Mouse (Mus musculus) adrenal gland, adult 2 months (tissue): ENCODE measurements around the gene Exoc6b. TPM values are rescaled to one million over a fixed set of nuclear protein-coding genes. Genes with fewer than 3 reads are reported as not detected.
A peak's percentile ranks its signal among the peaks of the same experiment; 100 is the strongest.
"Not testable (repeated sequence)": the region's sequence is repeated elsewhere in the genome, so short reads cannot be mapped to it uniquely, and the experiment has no call there.

Experiments
- DNase-seq: peaks from one replicate; pipeline ENCODE4 v3.0.0; 2021
- polyA plus RNA-seq: library from polyadenylated mRNA; depleted of rRNA; stranded (reverse); fragments of >200 nt; gene quantifications from 2 replicates; pipeline ENCODE4 v1.2.3, GENCODE M21; 2012
- total RNA-seq, 2 experiments: library from RNA; stranded (reverse); gene quantifications; 2 replicates each; pipeline ENCODE4 v1.2.3; 2021

Exoc6b gene
- total and polyA plus RNA-seq, 3 experiments, result 7.4 to 45.1 (median 42.8) TPM

- peak; percentile 13 for DNase-seq
Observed at GRCm38 (mm10) chr6:84631588-84631987, 437.7 kb downstream of the Exoc6b start.

DNA sequence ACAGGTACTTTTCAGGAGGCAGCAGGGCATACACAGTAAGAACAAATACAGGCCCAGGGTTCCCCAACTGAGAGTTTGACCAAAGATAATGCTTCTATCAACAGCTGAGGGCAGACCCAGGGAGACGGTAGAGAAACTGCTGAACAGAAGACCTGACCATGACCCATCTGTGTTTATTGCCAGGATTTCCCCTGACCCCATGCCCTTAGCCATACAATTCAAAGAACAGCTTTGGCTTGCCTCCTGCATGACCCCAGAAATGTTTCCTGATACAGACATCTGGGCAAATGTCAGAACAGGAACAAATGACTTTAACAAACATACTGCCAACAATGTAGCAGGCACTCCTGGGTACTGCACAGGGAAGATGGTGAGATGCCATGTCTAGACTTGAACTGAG lies 439.0 kb downstream of the Exoc6b start:
- DNase-seq, result peak; percentile 63

DNA sequence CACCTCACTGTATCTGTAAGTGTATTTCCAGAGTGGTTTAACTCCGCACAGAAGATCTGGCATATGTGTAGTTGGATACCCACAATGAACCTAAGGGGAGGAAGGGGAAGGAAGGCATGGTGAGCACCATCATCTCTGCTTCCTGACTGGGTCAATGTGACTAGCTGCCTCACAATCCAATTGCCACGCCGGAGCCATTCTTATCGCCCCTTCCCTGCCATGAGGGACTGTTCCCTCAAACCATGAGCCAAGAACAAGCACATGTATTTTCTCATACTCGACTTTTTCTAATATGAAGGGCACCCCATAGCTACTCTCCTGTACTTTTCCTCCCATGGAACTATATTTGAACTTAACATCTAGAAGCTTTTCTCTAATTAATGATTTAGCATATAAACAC lies 440.5 kb downstream of the Exoc6b start:
- DNase-seq, result no peak

- no peak for DNase-seq
Observed at GRCm38 (mm10) chr6:84626398-84626797, 442.9 kb downstream of the Exoc6b start.

GRCm38 (mm10) chr6:84619166-84619565 lies 450.1 kb downstream of the Exoc6b start:
- DNase-seq, result no peak

DNA sequence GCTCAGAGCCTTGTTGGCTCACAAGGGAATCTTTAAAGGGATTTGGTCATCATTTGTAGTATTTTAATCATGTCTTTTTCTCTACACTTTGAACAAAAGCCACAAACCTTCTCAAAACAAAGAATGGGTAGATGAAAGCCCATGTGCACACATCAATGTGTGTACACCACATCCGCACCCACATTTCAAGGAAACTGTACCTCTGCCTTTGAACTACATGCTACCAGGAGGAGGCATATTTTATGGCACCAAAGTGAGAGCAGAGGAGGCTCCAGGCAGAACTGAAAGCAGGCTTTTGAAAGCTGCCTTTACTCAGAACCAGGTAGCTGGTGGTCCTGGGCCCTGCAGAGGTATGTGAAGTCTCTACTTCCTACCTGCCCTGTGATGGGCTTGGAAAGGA lies 452.3 kb downstream of the Exoc6b start:
- DNase-seq, result no peak

GRCm38 (mm10) chr6:84616586-84616985 lies 452.7 kb downstream of the Exoc6b start:
- DNase-seq, result no peak

GRCm38 (mm10) chr6:84613561-84613960 lies 455.8 kb downstream of the Exoc6b start:
- DNase-seq, result no peak

GRCm38 (mm10) chr6:84601136-84601889 lies 468.0 kb downstream of the Exoc6b start:
- no peak for DNase-seq

GRCm38 (mm10) chr6:84599296-84599695 lies 470.0 kb downstream of the Exoc6b start:
- not testable (repeated sequence) for DNase-seq

DNA sequence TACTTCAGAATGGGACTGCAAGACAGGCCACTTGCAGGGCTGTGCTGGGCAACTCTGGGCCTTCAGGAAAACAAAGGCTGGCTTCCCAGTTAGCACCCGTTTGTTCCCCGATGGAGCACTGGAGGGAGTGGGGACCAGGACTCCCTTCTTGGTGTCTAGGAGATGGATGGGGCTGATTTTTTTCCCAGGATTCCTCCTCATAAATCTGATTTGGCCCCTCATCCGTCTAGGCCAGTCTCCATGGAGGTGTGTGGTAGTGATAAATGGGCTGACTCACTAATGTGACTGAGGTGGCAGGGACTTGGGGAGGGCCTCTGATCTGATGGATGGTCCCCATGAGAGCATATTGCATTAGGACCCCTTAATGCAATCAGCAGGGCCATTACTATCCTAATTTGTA lies 470.6 kb downstream of the Exoc6b start:
- DNase-seq, result no peak

DNA sequence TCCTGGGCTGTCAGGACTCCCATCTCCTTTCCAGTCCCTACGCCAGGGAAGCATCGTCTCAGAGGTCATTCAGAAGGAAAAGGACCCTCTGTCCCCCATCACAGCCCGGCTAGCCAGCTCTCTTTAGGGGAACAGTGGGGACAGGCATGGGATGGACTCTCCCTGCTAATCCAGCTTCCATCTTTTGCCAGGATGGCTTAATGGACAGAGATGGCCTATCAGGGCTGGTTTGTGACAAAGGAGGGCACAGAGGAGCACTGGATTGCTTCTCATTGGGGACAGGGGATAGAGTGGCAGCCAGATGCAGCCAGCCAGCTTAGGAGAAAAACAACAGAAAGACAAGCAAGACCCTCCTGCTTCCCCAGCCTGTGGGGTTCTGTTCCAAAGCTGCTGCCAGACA lies 474.7 kb downstream of the Exoc6b start:
- no peak for DNase-seq

GRCm38 (mm10) chr6:84593693-84594092 lies 475.6 kb downstream of the Exoc6b start, which contains the start of gene Cyp26b1:
TSS of gene Cyp26b1 (minus strand) at chr6:84593908.
- no peak for DNase-seq

DNA sequence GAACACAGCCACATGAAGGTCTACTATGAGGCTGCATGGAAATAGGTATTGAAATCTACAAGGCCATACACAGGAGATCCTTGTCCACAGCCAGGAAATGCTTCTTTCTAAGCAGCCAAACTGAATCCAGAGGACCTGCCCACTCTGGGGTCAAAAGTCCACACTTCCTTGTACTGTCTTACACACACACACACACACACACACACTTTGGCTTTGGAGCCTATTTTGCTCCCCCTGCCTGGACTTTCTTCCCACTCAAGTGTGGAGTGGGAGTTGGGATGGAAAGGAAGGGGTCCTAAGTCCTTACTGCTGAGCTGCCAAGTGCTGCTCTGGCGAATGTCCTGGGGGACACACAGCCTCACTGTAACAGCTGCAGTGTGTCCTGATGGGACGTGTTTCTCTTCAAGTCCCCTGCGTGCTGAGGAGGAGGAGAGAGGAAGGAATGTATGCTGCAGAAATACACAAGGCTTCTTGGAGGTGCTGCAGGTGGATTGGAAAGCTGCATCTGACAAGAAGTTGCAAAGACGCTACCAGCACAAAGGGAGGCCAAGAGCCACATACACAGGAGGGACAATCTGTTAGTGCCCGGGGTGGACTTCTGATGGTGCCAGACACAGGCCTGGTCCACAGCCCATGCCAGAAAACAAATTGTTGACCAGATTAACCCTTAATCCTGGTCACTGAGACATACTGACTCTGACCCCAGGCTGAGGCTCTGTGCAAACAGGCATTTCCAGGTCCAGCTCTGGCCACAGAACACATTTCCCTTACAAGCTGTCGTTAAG lies 478.2 kb downstream of the Exoc6b start:
- DNase-seq, result no peak

DNA sequence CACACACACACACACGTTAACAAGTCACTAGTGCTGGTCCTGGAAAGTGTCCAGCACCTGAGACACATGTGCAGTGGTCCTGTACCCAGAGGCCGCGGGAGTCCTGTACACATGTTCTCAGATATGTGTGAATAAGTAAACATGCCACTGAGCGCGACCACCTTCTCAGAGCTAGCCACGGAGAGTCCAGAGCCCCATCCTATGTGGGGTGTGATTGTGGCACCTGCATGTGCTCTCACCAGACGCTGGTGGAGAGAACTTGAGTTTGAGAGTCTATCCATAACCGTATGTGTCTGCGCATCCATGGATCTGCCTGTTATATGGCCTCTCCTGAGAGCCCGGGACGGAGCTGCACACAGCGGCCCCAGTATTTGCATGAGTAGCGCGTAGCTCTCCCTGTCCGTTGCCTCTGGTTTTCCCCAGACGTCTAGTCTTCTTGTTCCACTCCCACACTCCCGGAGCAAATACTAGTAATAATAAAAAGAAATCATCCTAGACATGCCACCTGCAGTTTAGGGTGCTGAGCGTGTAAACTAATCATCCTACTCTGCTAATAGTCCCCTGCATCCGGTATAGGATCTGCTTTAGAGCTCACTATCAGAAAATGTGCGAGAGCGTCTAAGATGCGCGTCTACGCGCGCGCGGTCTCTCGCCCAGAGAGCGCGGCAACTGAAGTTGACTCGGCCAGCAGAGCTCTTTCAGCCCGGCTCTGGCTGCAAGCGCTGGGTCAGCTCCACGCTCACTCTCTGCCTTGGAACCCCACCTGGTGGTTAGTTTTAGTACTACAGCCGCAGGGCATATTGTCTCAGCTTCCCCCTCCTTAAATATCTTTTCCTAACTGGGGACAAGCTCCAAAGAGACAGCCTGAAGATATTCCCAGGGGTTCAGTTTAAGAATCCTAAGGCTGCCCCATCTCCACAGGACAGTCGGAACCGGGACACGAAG lies 479.3 kb downstream of the Exoc6b start:
- DNase-seq, result peak; percentile 91

DNA sequence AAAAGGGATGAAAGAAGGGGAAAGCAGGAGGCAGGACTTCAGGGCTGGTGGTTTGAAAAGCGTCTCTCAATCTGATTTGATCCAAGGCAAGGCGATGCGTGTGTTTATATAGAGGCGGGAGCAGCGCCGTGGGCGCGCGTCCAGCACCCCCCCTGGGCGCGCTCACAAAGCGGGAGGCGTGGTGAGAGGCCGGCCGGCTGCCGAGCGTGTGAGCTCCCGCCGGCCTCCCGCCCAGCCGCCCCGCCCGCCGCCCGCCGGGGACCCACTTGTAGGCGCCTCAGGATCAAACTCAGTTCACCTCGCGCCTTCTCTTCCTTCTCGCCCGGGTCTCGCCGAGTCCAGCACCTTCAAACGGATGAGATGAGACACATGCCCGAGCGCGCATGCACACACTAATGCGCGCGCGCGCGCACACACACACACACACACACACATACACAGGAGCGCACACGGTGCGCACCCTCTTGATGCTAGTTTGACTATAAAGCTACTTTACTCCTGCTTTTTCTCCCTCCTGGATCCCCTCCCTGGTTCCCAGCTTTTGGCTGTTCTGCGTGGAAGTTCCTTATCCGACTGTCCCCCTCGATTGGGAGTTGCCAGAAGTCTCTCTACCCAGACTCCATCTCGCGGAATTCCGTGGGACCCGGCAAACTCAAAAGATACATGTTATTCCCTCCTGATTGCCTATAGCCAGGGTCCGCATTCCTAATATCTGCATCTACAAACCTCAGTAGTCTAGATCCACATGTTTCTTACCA lies 480.2 kb downstream of the Exoc6b start:
- peak; percentile 83 for DNase-seq

GRCm38 (mm10) chr6:84588221-84588894 lies 481.0 kb downstream of the Exoc6b start:
- peak; percentile 62 for DNase-seq

- peak; percentile 77 for DNase-seq
Observed at GRCm38 (mm10) chr6:84587471-84588101, 481.7 kb downstream of the Exoc6b start.

DNA sequence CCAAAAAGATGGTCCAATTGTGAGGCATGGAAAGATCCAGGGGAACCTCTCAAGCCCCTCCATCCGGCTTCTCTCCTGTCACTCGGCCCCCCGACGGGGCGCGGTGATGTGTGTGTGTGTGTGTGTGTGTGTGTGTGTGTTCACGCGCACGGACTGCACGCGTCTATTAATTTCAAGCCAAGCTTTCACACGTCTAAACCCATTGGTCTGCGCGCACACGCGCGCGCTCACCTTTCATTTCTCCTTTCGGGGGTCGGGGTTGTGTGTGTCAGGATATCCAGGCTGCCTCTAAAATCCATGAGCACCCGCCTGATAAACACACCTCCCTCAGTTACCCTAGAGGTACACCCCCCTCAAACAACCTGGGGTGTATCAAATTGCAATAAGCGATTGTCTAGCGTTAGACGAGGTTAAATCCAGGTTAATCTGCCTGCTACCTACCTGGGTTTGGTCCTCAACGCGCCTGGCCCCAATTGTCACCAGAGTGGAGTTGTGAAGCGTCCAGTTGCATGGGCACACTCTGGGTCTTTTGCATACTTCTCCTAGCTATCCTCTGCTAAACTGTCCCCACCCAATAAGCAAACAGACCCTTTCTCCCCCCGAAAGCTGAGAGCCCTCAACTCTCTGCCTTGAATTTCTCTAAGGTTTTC lies 482.6 kb downstream of the Exoc6b start:
- no peak for DNase-seq
